Mouse (Mus musculus): ENCODE measurements around the gene Rabif. TPM values are rescaled to one million over a fixed set of nuclear protein-coding genes. Genes with fewer than 3 reads are reported as not detected.
A peak's percentile ranks its signal among the peaks of the same experiment; 100 is the strongest.
"Not testable (repeated sequence)": the region's sequence is repeated elsewhere in the genome, so short reads cannot be mapped to it uniquely, and the experiment has no call there.

The Rabif gene
- total and polyA plus RNA-seq, 3 experiments: 12.5 to 23.4 (median 22.9) TPM

- no peak overlapping the region for H3K27ac ChIP-seq (ENCODE audit: insufficient read depth, low read depth)
- no peaks in the 10 kb centered on the region for H3K79me2 ChIP-seq (replicated peaks; ENCODE audit: control insufficient read depth, extremely low read depth, insufficient read depth, poor library complexity, severe bottlenecking)
- H3K9ac ChIP-seq (ENCODE audit: insufficient read depth, low read depth): no peak overlapping the region
- no peaks in the 10 kb centered on the region for H3K36me3 ChIP-seq (replicated peaks in 1 of 2; ENCODE audit: control insufficient read depth in 1 of 2, insufficient read depth in 1 of 2, low read length in 1 of 2)
- no peak for DNase-seq (ENCODE audit: extremely low read depth)
- dilution Hi-C loops (cut with MboI; ENCODE audit: extremely low pct_ligation_motif_present, extremely low pct_unique_long_range_greater_than_20kb, low sequenced_read_pairs) (no loop called here), in situ Hi-C loops (cut with MboI; ENCODE audit: low pct_ligation_motif_present, low pct_unique_long_range_greater_than_20kb, low sequenced_read_pairs) (no loop called here)
- H3K4me2 ChIP-seq (ENCODE audit: insufficient read depth, low read depth, poor library complexity, severe bottlenecking): no peak overlapping the region
- H3K4me3 ChIP-seq (replicated peaks in 1 of 3; ENCODE audit: low read depth in 2 of 3, low read length in 2 of 3, poor library complexity in 1 of 3): no peak overlapping the region
- peaks cover 0 to 4% of the 10 kb centered on the region in 2 experiments; a peak in 2 of 4 replicates for H3K4me1 ChIP-seq (ENCODE audit: control insufficient read depth in 1 of 2, insufficient read depth in 2 of 2)
- no peak for TF ChIP-seq JUN (IDR thresholded peaks at IDR 0.05; ENCODE audit: insufficient read depth, low read depth, low read length)
- no peak for TF ChIP-seq MXI1 (IDR thresholded peaks at IDR 0.05; ENCODE audit: low read depth, low read length)
- no peak for TF ChIP-seq USF1 (IDR thresholded peaks at IDR 0.05; ENCODE audit: low read depth, low read length)
- TF ChIP-seq E2F4 (IDR thresholded peaks at IDR 0.05; ENCODE audit: insufficient replicate concordance, low read depth, low read length): no peak
- no peak for TF ChIP-seq RAD21 (IDR thresholded peaks at IDR 0.05; ENCODE audit: low read depth, low read length)
- no peak for TF ChIP-seq PAX5 (IDR thresholded peaks at IDR 0.05; ENCODE audit: low read length)
- no peak for TF ChIP-seq MYC (IDR thresholded peaks at IDR 0.05; ENCODE audit: low read depth, low read length)
- TF ChIP-seq ZC3H11A (IDR thresholded peaks at IDR 0.05; ENCODE audit: low read depth, low read length): no peak
- no peak for TF ChIP-seq ZNF384 (IDR thresholded peaks at IDR 0.05; ENCODE audit: low read depth, low read length)
- TF ChIP-seq RCOR1 (conservative IDR thresholded peaks at IDR 0.05; ENCODE audit: low read depth, low read length): no peak
- no peak for TF ChIP-seq MAZ (IDR thresholded peaks at IDR 0.05; ENCODE audit: low read depth, low read length)
- H3K9me3 ChIP-seq (replicated peaks; ENCODE audit: low read length): no peaks in the 10 kb centered on the region
- H3K27me3 ChIP-seq (replicated peaks): no peaks in the 10 kb centered on the region
Measured at GRCm38 (mm10) chr1:134516491-134517198, 22.2 kb downstream of the Rabif start.

DNA sequence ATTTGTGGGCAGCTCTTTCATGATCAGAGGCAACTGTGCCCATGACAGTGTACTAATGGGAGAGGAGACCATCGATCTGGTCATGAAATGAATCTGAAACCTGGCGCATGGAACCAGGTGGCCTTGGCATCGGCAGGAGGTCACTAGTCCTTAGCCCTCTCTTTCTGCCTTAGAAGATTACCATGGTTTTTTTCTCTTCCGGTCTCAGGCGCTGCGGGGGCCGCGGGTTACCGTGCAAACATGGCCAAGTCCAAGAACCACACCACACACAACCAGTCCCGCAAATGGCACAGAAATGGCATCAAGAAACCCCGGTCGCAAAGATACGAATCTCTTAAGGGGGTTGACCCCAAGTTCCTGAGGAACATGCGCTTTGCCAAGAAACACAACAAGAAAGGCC, 23.4 kb downstream of the Rabif start:
- H3K36me3 ChIP-seq (replicated peaks in 1 of 2; ENCODE audit: control insufficient read depth in 1 of 2, insufficient read depth in 1 of 2, low read length in 1 of 2); H3K4me1 ChIP-seq (ENCODE audit: control insufficient read depth in 1 of 2, insufficient read depth in 2 of 2); DNase-seq (ENCODE audit: extremely low read depth); H3K79me2 ChIP-seq (replicated peaks; ENCODE audit: control insufficient read depth, extremely low read depth, insufficient read depth, poor library complexity, severe bottlenecking); H3K4me3 ChIP-seq (replicated peaks in 1 of 3; ENCODE audit: low read depth in 2 of 3, low read length in 2 of 3, poor library complexity in 1 of 3); H3K9me3 ChIP-seq (replicated peaks; ENCODE audit: low read length); H3K27me3 ChIP-seq (replicated peaks); H3K9ac ChIP-seq (ENCODE audit: insufficient read depth, low read depth); H3K4me2 ChIP-seq (ENCODE audit: insufficient read depth, low read depth, poor library complexity, severe bottlenecking); in situ Hi-C loops (cut with MboI; ENCODE audit: low pct_ligation_motif_present, low pct_unique_long_range_greater_than_20kb, low sequenced_read_pairs); H3K27ac ChIP-seq (ENCODE audit: insufficient read depth, low read depth); dilution Hi-C loops (cut with MboI; ENCODE audit: extremely low pct_ligation_motif_present, extremely low pct_unique_long_range_greater_than_20kb, low sequenced_read_pairs): not testable (repeated sequence)

- H3K79me2 ChIP-seq (replicated peaks; ENCODE audit: control insufficient read depth, extremely low read depth, insufficient read depth, poor library complexity, severe bottlenecking): no peaks in the 10 kb centered on the region
- no peaks in the 10 kb centered on the region for H3K9me3 ChIP-seq (replicated peaks; ENCODE audit: low read length)
- peaks cover 0 to 4% of the 10 kb centered on the region in 2 experiments; a peak in 2 of 4 replicates for H3K4me1 ChIP-seq (ENCODE audit: control insufficient read depth in 1 of 2, insufficient read depth in 2 of 2)
- TF ChIP-seq MAX (IDR thresholded peaks at IDR 0.05; ENCODE audit: low read length): no peak
- TF ChIP-seq JUND (conservative IDR thresholded peaks at IDR 0.05; ENCODE audit: low read depth, low read length): peak; percentile 41; the same call in 1 of the 2 replicates
- no peak for TF ChIP-seq MEF2A (IDR thresholded peaks at IDR 0.05; ENCODE audit: borderline replicate concordance, low read depth, low read length)
- TF ChIP-seq RAD21 (IDR thresholded peaks at IDR 0.05; ENCODE audit: low read depth, low read length): peak; percentile 73
- TF ChIP-seq ETS1 (conservative IDR thresholded peaks at IDR 0.05; ENCODE audit: low read depth, low read length): no peak
- peak; percentile 56; the same call in 1 of the 2 replicates for TF ChIP-seq IRF4 (IDR thresholded peaks at IDR 0.05; ENCODE audit: low read depth, low read length)
- TF ChIP-seq RCOR1 (conservative IDR thresholded peaks at IDR 0.05; ENCODE audit: low read depth, low read length): no peak
- TF ChIP-seq SMC3 (IDR thresholded peaks at IDR 0.05; ENCODE audit: low read depth, low read length): peak; percentile 55
- 0 out of 2 replicates have a peak, but pooled peaks have one; percentile 29 for TF ChIP-seq ELF1 (IDR thresholded peaks at IDR 0.05; ENCODE audit: low read depth, low read length)
- peak; percentile 88 for TF ChIP-seq ZNF384 (IDR thresholded peaks at IDR 0.05; ENCODE audit: low read depth, low read length)
- no peak for TF ChIP-seq MAZ (IDR thresholded peaks at IDR 0.05; ENCODE audit: low read depth, low read length)
- no peak for TF ChIP-seq TBP (conservative IDR thresholded peaks at IDR 0.05; ENCODE audit: low read depth, low read length)
- TF ChIP-seq USF1 (IDR thresholded peaks at IDR 0.05; ENCODE audit: low read depth, low read length): no peak
- TF ChIP-seq POLR2AphosphoS2 (IDR thresholded peaks at IDR 0.05; ENCODE audit: low read depth, low read length): no peak
- no peak for TF ChIP-seq E2F4 (IDR thresholded peaks at IDR 0.05; ENCODE audit: insufficient replicate concordance, low read depth, low read length)
- no peak for TF ChIP-seq POLR2A (IDR thresholded peaks at IDR 0.05; ENCODE audit: low read depth, low read length)
- TF ChIP-seq CTCF (conservative IDR thresholded peaks at IDR 0.05 in 1 of 2, IDR thresholded peaks at IDR 0.05 in 1 of 2; ENCODE audit: low read depth in 2 of 2, low read length in 2 of 2): peak in 1 of 2 experiments; percentile 78; a peak in 3 of 4 replicates
- peak; percentile 72 for DNase-seq (ENCODE audit: extremely low read depth)
- no peaks in the 10 kb centered on the region for H3K36me3 ChIP-seq (replicated peaks in 1 of 2; ENCODE audit: control insufficient read depth in 1 of 2, insufficient read depth in 1 of 2, low read length in 1 of 2)
- no peak overlapping the region for H3K4me2 ChIP-seq (ENCODE audit: insufficient read depth, low read depth, poor library complexity, severe bottlenecking)
- dilution Hi-C loops (cut with MboI; ENCODE audit: extremely low pct_ligation_motif_present, extremely low pct_unique_long_range_greater_than_20kb, low sequenced_read_pairs): no loop called here
- no peak overlapping the region for H3K9ac ChIP-seq (ENCODE audit: insufficient read depth, low read depth)
- H3K4me3 ChIP-seq (replicated peaks in 1 of 3; ENCODE audit: low read depth in 2 of 3, low read length in 2 of 3, poor library complexity in 1 of 3): no peak overlapping the region
- H3K27me3 ChIP-seq (replicated peaks): no peaks in the 10 kb centered on the region
- in situ Hi-C loops (cut with MboI; ENCODE audit: low pct_ligation_motif_present, low pct_unique_long_range_greater_than_20kb, low sequenced_read_pairs): no loop called here
- no peak overlapping the region for H3K27ac ChIP-seq (ENCODE audit: insufficient read depth, low read depth)
Measured at GRCm38 (mm10) chr1:134518677-134519076, 24.2 kb downstream of the Rabif start.
